Mouse (Mus musculus) MEL (cell line): ENCODE data around the gene Sebox. TPM values are rescaled to one million over a fixed set of nuclear protein-coding genes. Genes with fewer than 3 reads are reported as not detected.

Experiments used
- DNase-seq: peaks from one replicate; pipeline ENCODE4 v3.0.0; 2011; ENCODE audit warnings: low read depth, low spot score
- H3K27ac ChIP-seq: 2 replicates; pipeline ENCODE4 v1.5.1; 2012; ENCODE audit warnings: low read depth, mild to moderate bottlenecking, control low read depth, low read length, moderate library complexity; ENCODE audit not compliant: control insufficient read depth
- H3K27me3 ChIP-seq, 2 experiments: fragments of 150-350 bp in 1 of 2; sonication (generic) in 1 of 2; 2 replicates each; pipeline ENCODE4 v1.6.1; 2012; ENCODE audit warnings: low read length in 2 of 2, mild to moderate bottlenecking in 2 of 2, improper control_type of control experiment in 1 of 2, moderate library complexity in 1 of 2; ENCODE audit not compliant: insufficient read depth in 2 of 2, control insufficient read depth in 1 of 2
- H3K36me3 ChIP-seq, 2 experiments: 2 replicates each; pipeline ENCODE4 v1.6.1; 2012 to 2014; ENCODE audit warnings: low read length in 2 of 2, improper control_type of control experiment in 1 of 2, inconsistent platforms in 1 of 2, mild to moderate bottlenecking in 1 of 2; ENCODE audit not compliant: insufficient read depth in 2 of 2, control insufficient read depth in 1 of 2
- H3K4me1 ChIP-seq, 2 experiments: fragments of 150-350 bp in 1 of 2; sonication (generic) in 1 of 2; 2 replicates each; pipeline ENCODE4 v1.6.1; 2012; ENCODE audit warnings: low read length in 2 of 2, improper control_type of control experiment in 1 of 2, mild to moderate bottlenecking in 1 of 2; ENCODE audit not compliant: insufficient read depth in 2 of 2, control insufficient read depth in 1 of 2
- H3K4me3 ChIP-seq, 2 experiments: fragments of 150-350 bp in 1 of 2; sonication (generic) in 1 of 2; 2 replicates each; pipeline ENCODE4 v1.5.1; 2012; ENCODE audit warnings: low read depth in 2 of 2, low read length in 2 of 2, mild to moderate bottlenecking in 2 of 2, moderate library complexity in 2 of 2, control low read depth in 1 of 2, improper control_type of control experiment in 1 of 2; ENCODE audit not compliant: control insufficient read depth in 1 of 2, insufficient read depth in 1 of 2
- H3K79me2 ChIP-seq: 2 replicates; pipeline ENCODE4 v1.6.1; 2012; ENCODE audit warnings: mild to moderate bottlenecking, low read length, moderate library complexity; ENCODE audit not compliant: control insufficient read depth, poor library complexity, insufficient read depth
- H3K9ac ChIP-seq: 2 replicates; pipeline ENCODE4 v1.6.1; 2012; ENCODE audit warnings: low read depth, mild to moderate bottlenecking, control low read depth, low read length, moderate library complexity; ENCODE audit not compliant: control insufficient read depth, poor library complexity, severe bottlenecking
- H3K9me3 ChIP-seq: fragments of 150-350 bp; sonication (generic); replicated peaks from 2 replicates; pipeline ENCODE4 v1.6.1; 2012; ENCODE audit warnings: mild to moderate bottlenecking, low read length, improper control_type of control experiment, moderate library complexity; ENCODE audit not compliant: insufficient read depth
- CHD1 ChIP-seq: IDR thresholded peaks from 2 replicates; pipeline ENCODE4 v1.6.1; 2012; ENCODE audit warnings: low read depth, mild to moderate bottlenecking, inconsistent platforms, low read length, improper control_type of control experiment
- CHD2 ChIP-seq: IDR thresholded peaks from 2 replicates; pipeline ENCODE4 v1.6.1; 2011; ENCODE audit warnings: low read length, improper control_type of control experiment
- CTCF ChIP-seq, 3 experiments: IDR thresholded peaks in 2 of 3; conservative IDR thresholded peaks in 1 of 3; 2 replicates each; pipeline ENCODE4 v1.5.1; 2011 to 2012; ENCODE audit warnings: low read length in 3 of 3, low read depth in 2 of 3, mild to moderate bottlenecking in 2 of 3, improper control_type of control experiment in 1 of 3, inconsistent platforms in 1 of 3, mixed read lengths in 1 of 3, moderate library complexity in 1 of 3; ENCODE audit not compliant: control insufficient read depth in 1 of 3, insufficient read depth in 1 of 3, poor library complexity in 1 of 3, severe bottlenecking in 1 of 3
- E2F4 ChIP-seq: IDR thresholded peaks from 2 replicates; pipeline ENCODE4 v1.6.1; 2011; ENCODE audit warnings: low read depth, low read length, improper control_type of control experiment, borderline replicate concordance
- ELF1 ChIP-seq: IDR thresholded peaks from 2 replicates; pipeline ENCODE4 v1.6.1; 2014; ENCODE audit warnings: low read depth, mild to moderate bottlenecking, inconsistent platforms, low read length, improper control_type of control experiment, moderate library complexity
- EP300 ChIP-seq, 2 experiments: IDR thresholded peaks; 2 replicates each; pipeline ENCODE4 v1.6.1; 2011; ENCODE audit warnings: improper control_type of control experiment in 2 of 2, low read length in 2 of 2, low read depth in 1 of 2, mild to moderate bottlenecking in 1 of 2
- GABPA ChIP-seq: IDR thresholded peaks from 2 replicates; pipeline ENCODE4 v1.6.1; 2012; ENCODE audit warnings: low read depth, mild to moderate bottlenecking, inconsistent platforms, low read length, improper control_type of control experiment, moderate library complexity
- KAT2A ChIP-seq: conservative IDR thresholded peaks from 2 replicates; pipeline ENCODE4 v1.6.1; 2012; ENCODE audit warnings: low read depth, low read length, improper control_type of control experiment, inconsistent platforms
- MAFK ChIP-seq: IDR thresholded peaks from 2 replicates; pipeline ENCODE4 v1.6.1; 2011; ENCODE audit warnings: low read depth, mild to moderate bottlenecking, low read length, improper control_type of control experiment, borderline replicate concordance
- MXI1 ChIP-seq: IDR thresholded peaks from 2 replicates; pipeline ENCODE4 v1.6.1; 2011; ENCODE audit warnings: mild to moderate bottlenecking, low read depth, low read length, improper control_type of control experiment
- NELFE ChIP-seq: IDR thresholded peaks from 2 replicates; pipeline ENCODE4 v1.6.1; 2011; ENCODE audit warnings: low read depth, low read length, improper control_type of control experiment
- NRF1 ChIP-seq: IDR thresholded peaks from 2 replicates; pipeline ENCODE4 v1.6.1; 2014; ENCODE audit warnings: low read depth, mild to moderate bottlenecking, inconsistent platforms, low read length, improper control_type of control experiment, moderate library complexity; ENCODE audit not compliant: poor library complexity, insufficient read depth, severe bottlenecking
- POLR2A ChIP-seq, 2 experiments: IDR thresholded peaks; 2 replicates each; pipeline ENCODE4 v1.6.1; 2011 to 2012; ENCODE audit warnings: low read length in 2 of 2, mild to moderate bottlenecking in 2 of 2, control low read depth in 1 of 2, improper control_type of control experiment in 1 of 2, low read depth in 1 of 2, moderate library complexity in 1 of 2; ENCODE audit not compliant: control insufficient read depth in 1 of 2, insufficient read depth in 1 of 2, poor library complexity in 1 of 2
- POLR2AphosphoS2 ChIP-seq: IDR thresholded peaks from 2 replicates; pipeline ENCODE4 v1.6.1; 2011; ENCODE audit warnings: low read length, improper control_type of control experiment
- RAD21 ChIP-seq: IDR thresholded peaks from 2 replicates; pipeline ENCODE4 v1.6.1; 2011; ENCODE audit warnings: mild to moderate bottlenecking, low read depth, low read length, improper control_type of control experiment
- RCOR1 ChIP-seq: IDR thresholded peaks from 2 replicates; pipeline ENCODE4 v1.6.1; 2012; ENCODE audit warnings: low read depth, mild to moderate bottlenecking, inconsistent platforms, low read length, improper control_type of control experiment
- SIN3A ChIP-seq: IDR thresholded peaks from 2 replicates; pipeline ENCODE4 v1.6.1; 2012; ENCODE audit warnings: low read length, improper control_type of control experiment, inconsistent platforms
- SMC3 ChIP-seq: IDR thresholded peaks from 2 replicates; pipeline ENCODE4 v1.6.1; 2011; ENCODE audit warnings: low read depth, low read length, improper control_type of control experiment
- TCF12 ChIP-seq: IDR thresholded peaks from 2 replicates; pipeline ENCODE4 v1.6.1; 2014; ENCODE audit warnings: low read depth, mild to moderate bottlenecking, inconsistent platforms, low read length, improper control_type of control experiment, moderate library complexity
- UBTF ChIP-seq: IDR thresholded peaks from 2 replicates; pipeline ENCODE4 v1.6.1; 2012; ENCODE audit warnings: low read depth, mild to moderate bottlenecking, inconsistent platforms, low read length, improper control_type of control experiment, moderate library complexity, borderline replicate concordance; ENCODE audit not compliant: insufficient read depth
- USF1 ChIP-seq: IDR thresholded peaks from 2 replicates; pipeline ENCODE4 v1.6.1; 2014; ENCODE audit warnings: low read depth, mild to moderate bottlenecking, inconsistent platforms, low read length, improper control_type of control experiment, moderate library complexity
- USF2 ChIP-seq, 2 experiments: IDR thresholded peaks; 2 replicates each; pipeline ENCODE4 v1.6.1; 2011 to 2012; ENCODE audit warnings: improper control_type of control experiment in 2 of 2, low read length in 2 of 2, borderline replicate concordance in 1 of 2, inconsistent platforms in 1 of 2, low read depth in 1 of 2, mild to moderate bottlenecking in 1 of 2; ENCODE audit not compliant: insufficient read depth in 1 of 2
- ZC3H11A ChIP-seq: IDR thresholded peaks from 2 replicates; pipeline ENCODE4 v1.6.1; 2012; ENCODE audit warnings: low read depth, mild to moderate bottlenecking, inconsistent platforms, low read length, improper control_type of control experiment
- ZMIZ1 ChIP-seq: IDR thresholded peaks from 2 replicates; pipeline ENCODE4 v1.6.1; 2012; ENCODE audit warnings: low read depth, mild to moderate bottlenecking, inconsistent platforms, low read length, improper control_type of control experiment, moderate library complexity
- polyA plus RNA-seq, 2 experiments: library from polyadenylated mRNA; stranded (reverse) in 1 of 2; unstranded in 1 of 2; fragments of >175 nt in 1 of 2; fragments of >200 nt in 1 of 2; gene quantifications; 2 replicates each; pipeline versions ENCODE4 v1.2.1 to v1.2.4; 2012; ENCODE audit warnings: low replicate concordance in 2 of 2, low read depth in 1 of 2; ENCODE audit not compliant: insufficient read length in 2 of 2, insufficient read depth in 1 of 2, missing spikeins in 1 of 2
- total RNA-seq: library from RNA; depleted of rRNA; stranded (reverse); fragments of 300-350 nt; gene quantifications from 2 replicates; pipeline ENCODE4 v1.2.3, GENCODE M21; 2012

Sebox gene
- total and polyA plus RNA-seq, 3 experiments, result 0.06 to 0.15 TPM; not detected in 1

DNA sequence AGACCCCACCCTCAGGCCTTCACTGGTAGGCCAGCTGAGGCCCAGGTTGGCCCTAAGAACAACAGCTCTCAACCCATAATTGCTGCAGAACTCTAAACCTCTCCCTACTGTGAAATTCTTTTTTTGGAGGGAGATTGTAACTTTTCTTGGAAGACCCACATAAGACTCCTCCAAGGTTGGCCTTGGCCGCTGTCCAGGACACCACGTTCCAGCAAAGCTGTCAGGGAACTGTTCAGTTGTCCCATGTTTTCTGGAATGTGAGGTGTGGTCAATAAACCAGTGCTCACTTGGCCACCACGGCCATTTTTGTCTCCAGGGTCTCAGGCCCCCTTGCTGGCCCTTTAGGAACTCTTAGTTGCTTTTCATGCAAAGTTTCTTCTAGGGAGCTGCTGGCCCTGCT is 18.6 kb downstream of the Sebox start:
- Histone ChIP-seq H3K4me1 (no peaks in the 10 kb centered on the region), H3K79me2 (no peaks in the 10 kb centered on the region), H3K9me3 (no peaks in the 10 kb centered on the region), H3K27me3 (no peaks in the 10 kb centered on the region), H3K36me3 (peaks cover 0 to 10% of the 10 kb centered on the region in 2 experiments; a peak in 2 of 4 replicates), H3K27ac (no peak overlapping the region), H3K9ac (no peak overlapping the region), H3K4me3 (no peak overlapping the region)
- DNase-seq, result no peak
- no peak for TF ChIP-seq RCOR1
- no peak for TF ChIP-seq NELFE
- TF ChIP-seq NRF1, result no peak
- TF ChIP-seq ZC3H11A, result no peak

DNA sequence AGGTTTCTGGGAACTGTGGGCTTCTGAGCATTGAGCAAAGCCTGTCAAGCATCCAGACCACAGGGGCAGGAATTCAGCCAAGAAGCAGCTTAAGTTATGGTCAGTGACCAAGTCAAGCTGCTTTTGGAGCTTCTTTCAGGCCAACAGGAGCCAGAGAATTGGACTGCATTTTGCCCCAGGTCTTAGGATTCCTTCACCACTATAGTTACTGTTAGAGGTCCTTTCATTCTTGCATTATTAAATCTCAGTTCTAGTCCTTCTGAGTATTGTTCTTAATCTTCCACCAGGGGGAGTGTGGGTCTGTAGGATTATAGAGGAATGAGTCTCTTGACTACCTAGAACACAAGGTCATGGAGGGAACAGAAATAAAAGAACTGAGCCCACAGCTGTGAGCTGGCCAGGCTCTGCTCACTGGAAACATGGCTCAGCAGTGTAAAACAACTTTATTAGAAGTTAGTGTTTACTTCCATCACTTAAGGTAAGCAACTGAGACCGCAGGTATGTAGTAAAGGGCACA is 19.3 kb downstream of the Sebox start:
- DNase-seq, result peak; percentile 68
- Histone ChIP-seq H3K36me3 (peaks cover 0 to 9% of the 10 kb centered on the region in 2 experiments; a peak in 2 of 4 replicates), H3K79me2 (no peaks in the 10 kb centered on the region), H3K27ac (no peak overlapping the region), H3K4me1 (no peaks in the 10 kb centered on the region), H3K27me3 (no peaks in the 10 kb centered on the region), H3K9ac (no peak overlapping the region), H3K4me3 (no peak overlapping the region), H3K9me3 (no peaks in the 10 kb centered on the region)
- no peak for TF ChIP-seq USF2 (IDR thresholded peaks at IDR 0.05; ENCODE audit: borderline replicate concordance in 1 of 2, insufficient read depth in 1 of 2, low read depth in 1 of 2, low read length in 2 of 2)
- TF ChIP-seq UBTF, result no peak
- peak; percentile 41 for TF ChIP-seq ZC3H11A
- no peak for TF ChIP-seq USF1
- no peak for TF ChIP-seq CHD2
- TF ChIP-seq POLR2A (IDR thresholded peaks at IDR 0.05; ENCODE audit: control insufficient read depth in 1 of 2, insufficient read depth in 1 of 2, low read depth in 1 of 2, low read length in 2 of 2, poor library complexity in 1 of 2), result no peak
- peak in 2 of 3 experiments; percentile 37 to 75; a peak in 3 of 6 replicates for TF ChIP-seq CTCF (IDR thresholded peaks at IDR 0.05 in 2 of 3, conservative IDR thresholded peaks at IDR 0.05 in 1 of 3; ENCODE audit: control insufficient read depth in 1 of 3, insufficient read depth in 1 of 3, low read depth in 2 of 3, low read length in 3 of 3, poor library complexity in 1 of 3, severe bottlenecking in 1 of 3)
- TF ChIP-seq RCOR1, result peak; percentile 18; the same call in 1 of the 2 replicates
- no peak for TF ChIP-seq TCF12
- no peak for TF ChIP-seq E2F4
- TF ChIP-seq CHD1, result no peak
- peak; percentile 68 for TF ChIP-seq RAD21
- TF ChIP-seq ELF1, result no peak
- no peak for TF ChIP-seq GABPA
- TF ChIP-seq ZMIZ1, result no peak
- TF ChIP-seq EP300 (IDR thresholded peaks at IDR 0.05; ENCODE audit: low read depth in 1 of 2, low read length in 2 of 2), result no peak
- TF ChIP-seq SIN3A, result no peak
- TF ChIP-seq MXI1, result no peak
- no peak for TF ChIP-seq MAFK
- no peak for TF ChIP-seq KAT2A
- TF ChIP-seq SMC3, result peak; percentile 71
- TF ChIP-seq POLR2AphosphoS2, result no peak
- TF ChIP-seq NRF1, result no peak
